Mouse (Mus musculus): ENCODE data around the gene Fam53b.

Gene Fam53b

DNA sequence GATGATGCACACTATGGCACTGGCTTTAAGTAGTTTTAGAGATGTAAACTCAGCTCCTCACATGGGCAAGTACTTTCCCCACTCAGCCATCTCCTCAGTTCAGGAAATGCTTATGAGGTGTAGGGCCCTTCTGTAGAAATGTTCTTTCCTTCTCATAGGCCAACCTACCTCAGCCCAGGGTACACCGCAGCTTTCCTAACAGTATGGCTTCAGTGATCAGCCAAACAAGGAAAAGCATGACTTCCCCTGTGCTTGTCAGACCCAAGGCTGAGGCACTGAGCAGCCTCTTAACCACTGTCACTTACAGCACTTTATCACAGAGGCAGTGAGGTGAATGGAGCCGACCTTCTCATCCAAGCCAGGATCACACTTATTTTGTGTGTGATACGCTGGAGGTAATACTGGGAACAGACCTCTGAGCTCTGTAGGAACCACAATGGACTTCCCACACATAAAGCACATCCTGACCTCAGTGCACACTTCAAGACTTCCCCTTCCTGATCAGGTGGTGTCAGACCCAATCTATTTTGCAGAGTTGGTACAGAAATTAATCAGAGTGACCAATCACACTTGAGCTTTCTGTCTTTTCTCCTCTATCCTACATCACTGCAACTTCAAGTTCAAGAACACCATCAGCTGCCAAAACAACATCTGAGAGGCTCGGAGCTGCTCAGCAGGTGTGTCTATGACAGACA is 26.0 kb downstream of the Fam53b start:
- DNase-seq (ENCODE audit: low spot score in 2 of 2), result no peak

GRCm38 (mm10) chr7:132787022-132787421 is 26.7 kb downstream of the Fam53b start:
- no peak for DNase-seq (ENCODE audit: low spot score in 2 of 2)

- no peak for DNase-seq (ENCODE audit: low spot score in 2 of 2)
Measured at GRCm38 (mm10) chr7:132786522-132786921, 27.2 kb downstream of the Fam53b start.

- DNase-seq (ENCODE audit: low spot score in 2 of 2), result no peak
Measured at GRCm38 (mm10) chr7:132786011-132786410, 27.7 kb downstream of the Fam53b start.

DNA sequence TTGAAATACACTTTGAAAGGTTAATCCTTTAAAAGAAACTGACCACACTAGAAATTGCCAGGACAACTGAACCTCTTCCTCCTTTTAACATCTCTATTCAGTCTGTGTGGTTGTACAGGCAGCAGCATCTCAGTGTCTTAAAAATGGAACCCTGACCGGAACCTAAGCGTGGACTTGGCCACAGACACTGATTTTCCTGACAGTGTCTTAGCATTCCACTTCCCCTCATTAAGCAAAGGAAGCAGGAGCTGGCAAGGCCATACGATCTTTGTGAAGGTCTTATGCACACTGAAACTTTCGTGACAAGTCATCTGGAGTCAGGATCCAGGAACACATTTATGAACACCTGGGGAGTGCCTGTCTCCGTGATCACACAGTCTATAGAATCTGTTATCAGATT is 29.6 kb downstream of the Fam53b start:
- DNase-seq (ENCODE audit: low spot score in 2 of 2), result no peak

DNA sequence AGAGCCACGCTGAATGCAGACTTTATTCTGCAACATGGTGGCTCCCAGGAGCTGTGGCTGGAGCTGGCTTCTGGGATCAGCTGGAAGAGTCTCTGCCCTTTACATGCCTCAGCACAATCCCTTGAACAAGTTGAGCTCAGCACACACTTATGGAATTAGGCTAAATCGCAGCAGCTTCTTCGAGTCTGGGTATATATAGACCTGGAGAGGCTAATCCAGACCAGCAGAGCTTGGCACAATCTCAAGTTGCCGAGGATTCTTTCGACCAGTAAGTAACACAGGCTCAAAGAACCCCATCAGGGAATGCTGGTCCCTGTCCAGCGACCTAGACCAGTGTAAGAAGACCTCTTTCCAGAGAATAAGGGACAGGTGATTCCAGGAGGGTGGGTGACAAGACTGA is 31.8 kb downstream of the Fam53b start:
- DNase-seq (ENCODE audit: low spot score in 2 of 2), result no peak

DNA sequence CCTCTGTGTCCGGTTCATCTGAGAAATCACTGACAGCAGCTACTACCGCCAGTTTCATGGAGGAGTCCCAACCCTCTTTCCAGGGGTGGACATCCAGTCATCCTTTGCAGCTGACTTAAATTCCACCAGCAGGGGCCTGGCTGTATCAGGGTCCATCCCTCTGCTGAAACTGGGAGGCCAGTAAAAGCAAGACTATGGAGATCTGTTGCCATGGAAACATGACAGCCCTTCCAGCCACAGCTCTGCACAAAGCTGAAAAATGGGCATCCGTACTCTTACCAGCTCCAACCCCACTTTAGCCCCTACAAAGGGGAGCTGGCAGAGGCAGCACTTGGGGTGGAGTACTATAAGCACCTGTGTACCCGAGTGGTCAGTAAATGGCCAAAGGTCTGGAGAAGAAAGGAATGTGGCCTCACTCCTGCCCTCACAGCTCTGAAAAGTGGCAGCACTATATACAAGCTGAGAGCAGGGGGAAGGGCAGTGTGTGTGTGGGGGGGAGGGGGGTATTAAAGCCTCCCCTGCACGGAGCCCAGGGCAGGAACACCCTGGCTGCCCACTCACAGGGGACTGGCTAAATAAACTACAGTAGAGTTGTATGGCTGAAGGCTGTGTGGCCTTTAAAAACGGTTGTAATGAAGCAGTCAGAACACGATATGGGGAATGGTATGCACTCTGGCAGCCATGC is 32.4 kb downstream of the Fam53b start:
- no peak for DNase-seq (ENCODE audit: low spot score in 2 of 2)

DNA sequence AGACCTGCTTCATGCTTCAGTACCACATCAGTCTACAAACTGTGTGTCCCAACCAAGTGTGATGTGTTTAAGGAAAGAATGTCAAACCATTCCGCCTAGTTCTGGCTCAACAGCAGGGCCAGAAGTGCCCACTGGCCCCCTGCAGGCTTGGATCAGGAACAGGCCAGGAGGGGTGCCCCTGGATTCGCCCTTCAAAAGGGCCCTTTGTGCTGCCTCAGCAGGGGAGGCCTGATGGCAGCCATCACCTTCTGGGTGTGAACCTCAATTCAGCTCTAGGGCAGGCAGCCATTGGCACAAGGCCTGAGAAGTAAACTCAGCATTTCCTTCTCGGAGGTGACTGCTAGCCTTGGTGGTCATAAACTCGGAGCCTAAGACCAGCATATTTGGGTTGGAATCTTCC is 33.1 kb downstream of the Fam53b start:
- no peak for DNase-seq (ENCODE audit: low spot score in 2 of 2)

GRCm38 (mm10) chr7:132778630-132779029 is 35.1 kb downstream of the Fam53b start:
- peak; percentile 74 to 80 for DNase-seq (ENCODE audit: low spot score in 2 of 2)

DNA sequence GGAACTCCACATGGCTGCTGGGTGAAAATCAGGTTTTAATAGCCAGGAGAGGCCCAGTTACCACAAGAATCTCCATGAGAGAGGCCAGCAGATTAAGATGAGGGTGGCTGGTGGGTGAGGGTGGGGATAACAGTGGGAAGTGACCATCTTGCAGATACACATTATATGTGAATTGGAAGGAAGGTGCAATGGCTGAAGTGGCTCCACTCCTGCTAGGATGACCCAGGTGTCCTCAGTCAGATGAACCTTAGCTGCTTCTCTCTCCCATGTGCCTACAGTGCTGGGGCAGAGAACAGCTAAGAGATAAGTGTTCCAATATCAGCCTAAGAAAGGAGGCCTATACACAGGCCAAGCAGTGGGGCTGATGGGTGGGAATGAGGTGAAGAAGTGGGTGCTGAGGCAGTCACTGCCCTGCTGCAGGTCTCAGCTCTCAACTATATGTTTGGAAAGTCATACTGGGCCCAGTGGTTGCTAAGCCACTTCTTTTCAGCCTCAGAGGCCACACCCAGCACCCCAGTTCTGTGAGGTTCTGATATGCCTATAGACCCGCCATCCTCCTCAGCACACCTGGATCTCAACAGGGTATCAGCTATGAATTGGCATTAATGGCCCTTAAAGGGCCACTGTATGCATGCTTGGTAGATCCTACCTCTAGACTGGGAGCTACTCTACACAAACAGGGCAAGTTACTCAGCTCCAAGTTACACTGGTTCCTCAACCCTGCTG is 35.8 kb downstream of the Fam53b start:
- DNase-seq (ENCODE audit: low spot score in 2 of 2), result peak; percentile 71 to 83

- DNase-seq (ENCODE audit: low spot score in 2 of 2), result no peak
Measured at GRCm38 (mm10) chr7:132777117-132777516, 36.6 kb downstream of the Fam53b start.

DNA sequence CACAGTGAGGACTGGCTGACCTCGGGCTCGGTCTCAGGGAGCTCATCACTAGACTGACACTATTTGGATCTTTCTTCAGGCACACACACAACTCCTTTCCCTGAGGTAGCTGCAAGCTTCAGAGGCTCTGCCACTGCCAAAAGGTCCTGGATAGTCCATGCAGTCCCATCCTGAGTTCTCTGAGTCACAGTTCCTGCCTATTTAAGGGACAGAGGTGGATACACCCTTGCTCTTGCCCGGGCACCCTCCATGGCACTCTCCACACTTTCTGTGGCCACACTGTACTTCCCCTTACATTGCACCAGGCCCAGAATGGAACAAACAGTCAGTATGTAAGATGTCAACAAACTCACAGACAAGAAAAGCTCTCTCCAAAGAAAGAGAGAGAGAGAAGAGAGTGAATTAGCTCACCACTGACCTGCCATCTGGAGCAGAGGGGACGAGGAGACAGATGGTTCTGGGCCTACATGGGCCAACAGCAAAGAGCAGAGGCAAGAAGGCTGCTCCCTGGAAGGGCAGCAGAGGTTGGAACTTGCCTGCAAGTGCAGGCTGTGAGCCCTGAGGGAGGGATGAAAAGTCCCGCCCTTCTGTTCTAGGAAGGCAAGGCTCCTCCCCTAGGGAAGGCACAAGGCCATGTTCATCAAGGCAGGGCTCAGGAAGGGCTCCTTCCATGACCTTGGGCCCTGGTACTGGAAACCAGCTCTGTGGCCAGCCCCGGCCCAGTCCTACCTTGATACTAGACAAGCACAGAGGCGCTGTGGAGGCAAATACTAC is 37.2 kb downstream of the Fam53b start:
- DNase-seq (ENCODE audit: low spot score in 2 of 2), result peak; percentile 74 to 77

DNA sequence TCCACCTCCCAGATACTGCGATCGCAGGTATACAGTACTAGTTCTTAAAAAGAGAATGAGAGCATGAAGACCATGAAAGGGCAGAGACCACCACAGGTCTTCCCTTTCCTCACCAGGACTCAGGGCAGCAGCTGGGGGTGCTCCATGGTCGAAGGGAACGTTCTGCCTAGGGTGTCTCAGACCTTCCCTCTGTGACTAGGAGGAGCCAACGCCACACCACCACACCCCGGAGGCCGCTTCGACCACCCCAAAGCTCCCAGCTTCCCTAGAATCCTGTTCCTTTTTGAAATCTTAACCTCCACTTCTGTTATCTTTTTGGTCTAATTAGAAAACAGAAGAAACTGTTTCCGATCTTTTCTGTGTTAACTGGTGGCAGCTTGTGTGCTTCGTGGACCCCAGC is 37.8 kb downstream of the Fam53b start:
- peak in 1 of 2 experiments; percentile 52 for DNase-seq (ENCODE audit: low spot score in 2 of 2)

GRCm38 (mm10) chr7:132775333-132775732 is 38.4 kb downstream of the Fam53b start:
- DNase-seq (ENCODE audit: low spot score in 2 of 2), result peak; percentile 54

- peak in 1 of 2 experiments; percentile 61 for DNase-seq (ENCODE audit: low spot score in 2 of 2)
Measured at GRCm38 (mm10) chr7:132773011-132773705, 40.5 kb downstream of the Fam53b start.

GRCm38 (mm10) chr7:132772440-132772839 is 41.2 kb downstream of the Fam53b start:
- peak; percentile 69 to 86 for DNase-seq (ENCODE audit: low spot score in 2 of 2)

GRCm38 (mm10) chr7:132768498-132769344 is 45.0 kb downstream of the Fam53b start:
- peak in 1 of 2 experiments; percentile 47 for DNase-seq (ENCODE audit: low spot score in 2 of 2)

DNA sequence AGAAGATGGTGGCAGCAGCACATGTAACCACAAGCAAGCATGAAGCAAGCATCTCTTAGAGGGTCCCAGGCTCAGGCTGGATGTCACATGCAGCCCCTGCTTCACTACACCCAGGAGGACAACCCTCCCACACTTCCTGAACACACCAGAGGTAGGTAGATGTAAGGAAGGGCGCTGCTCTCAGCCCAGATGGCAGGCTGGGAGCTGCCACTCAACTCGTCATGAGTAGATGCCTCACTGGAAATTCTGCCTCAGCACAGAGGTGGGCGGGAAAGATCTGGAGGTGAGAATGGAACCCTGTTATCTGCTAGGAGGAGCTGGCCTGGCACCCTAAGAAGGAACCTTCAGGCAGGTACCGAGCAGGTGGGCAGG is 45.7 kb downstream of the Fam53b start:
- no peak for DNase-seq (ENCODE audit: low spot score in 2 of 2)

GRCm38 (mm10) chr7:132767233-132767998 is 46.3 kb downstream of the Fam53b start:
- DNase-seq (ENCODE audit: low spot score in 2 of 2), result no peak
